Mouse (Mus musculus): ENCODE results near the gene Fsd1l.
"Not testable (repeated sequence)": the region's sequence is repeated elsewhere in the genome, so short reads cannot be mapped to it uniquely, and the experiment has no call there.

Gene Fsd1l

DNA sequence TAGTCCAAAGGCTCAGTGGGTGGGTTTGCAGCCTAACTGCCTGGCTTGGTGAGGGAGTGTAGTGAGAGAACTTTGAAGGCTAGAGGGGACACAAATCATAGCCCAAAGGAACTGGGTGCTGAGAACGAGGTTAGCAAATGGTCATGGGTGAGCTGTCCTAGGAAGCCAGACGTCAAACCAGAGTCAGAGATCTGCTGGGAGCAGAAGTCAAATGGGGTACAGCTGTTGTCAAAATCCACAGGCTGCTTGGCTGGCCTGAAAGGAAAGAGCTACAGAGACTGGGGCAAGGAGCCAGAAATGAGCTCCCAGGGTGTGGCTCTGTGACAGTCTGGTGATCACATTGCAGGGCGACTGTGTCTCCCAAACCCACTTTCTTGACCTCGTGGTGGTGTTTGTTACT, 2.3 kb upstream of the Fsd1l start:
- no peak for DNase-seq (ENCODE audit: low spot score in 2 of 2)

DNA sequence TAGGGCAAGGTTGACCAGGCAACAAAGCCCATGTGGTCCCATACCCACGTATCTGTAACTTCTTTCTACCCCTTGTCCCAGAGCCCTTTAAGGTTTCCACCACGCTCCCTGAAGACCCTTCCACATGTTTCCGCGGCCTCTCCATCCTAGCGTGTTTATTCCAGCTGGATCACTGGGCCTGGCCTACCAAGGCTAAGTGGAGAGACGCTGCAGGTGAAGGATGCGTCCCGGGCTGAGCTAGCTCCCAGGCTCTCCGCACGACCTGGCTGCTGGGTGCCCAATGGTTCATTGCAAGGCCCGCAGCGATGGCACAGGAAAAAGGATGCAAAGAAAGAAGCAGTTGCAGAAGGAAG, 332 bp upstream of the Fsd1l start:
- no peak for DNase-seq (ENCODE audit: low spot score in 2 of 2)

DNA sequence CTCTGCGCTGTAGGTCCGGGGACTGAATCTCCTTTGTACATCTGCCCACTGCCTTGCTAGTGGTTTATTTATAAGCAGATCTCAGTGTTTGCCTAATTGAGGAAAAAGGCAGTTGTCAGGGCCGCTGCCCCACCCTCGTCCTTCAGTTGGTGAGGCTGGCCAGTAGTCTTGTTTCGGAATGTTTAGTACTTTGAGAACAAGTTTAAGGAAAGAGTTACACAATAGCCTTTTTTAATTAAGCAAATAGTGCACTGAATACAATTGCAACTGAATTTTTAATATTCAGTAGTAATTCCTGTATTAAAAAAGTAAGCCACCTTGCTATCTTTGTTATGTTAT, 709 bp downstream of the Fsd1l start:
- DNase-seq (ENCODE audit: low spot score in 2 of 2) = no peak

DNA sequence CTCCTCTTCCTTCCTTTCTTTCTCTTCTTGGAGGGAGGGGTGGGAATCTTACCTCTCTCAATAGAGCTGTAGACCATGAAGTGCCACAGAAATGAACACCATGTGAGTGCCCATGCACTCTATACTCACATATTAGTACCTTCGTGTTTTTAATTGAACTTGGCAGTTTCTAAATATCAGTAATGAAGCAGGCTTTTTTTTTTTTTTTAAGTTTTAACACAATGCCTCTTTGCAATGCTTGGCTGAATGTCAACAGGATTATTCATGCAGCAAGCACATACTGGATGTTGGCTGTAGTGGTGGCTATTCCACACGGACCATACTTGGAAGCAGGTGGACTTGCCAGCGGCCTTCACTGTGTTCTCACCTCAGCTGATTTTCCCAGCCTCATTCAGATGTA, 4.1 kb downstream of the Fsd1l start:
- no peak for DNase-seq (ENCODE audit: low spot score in 2 of 2)

DNA sequence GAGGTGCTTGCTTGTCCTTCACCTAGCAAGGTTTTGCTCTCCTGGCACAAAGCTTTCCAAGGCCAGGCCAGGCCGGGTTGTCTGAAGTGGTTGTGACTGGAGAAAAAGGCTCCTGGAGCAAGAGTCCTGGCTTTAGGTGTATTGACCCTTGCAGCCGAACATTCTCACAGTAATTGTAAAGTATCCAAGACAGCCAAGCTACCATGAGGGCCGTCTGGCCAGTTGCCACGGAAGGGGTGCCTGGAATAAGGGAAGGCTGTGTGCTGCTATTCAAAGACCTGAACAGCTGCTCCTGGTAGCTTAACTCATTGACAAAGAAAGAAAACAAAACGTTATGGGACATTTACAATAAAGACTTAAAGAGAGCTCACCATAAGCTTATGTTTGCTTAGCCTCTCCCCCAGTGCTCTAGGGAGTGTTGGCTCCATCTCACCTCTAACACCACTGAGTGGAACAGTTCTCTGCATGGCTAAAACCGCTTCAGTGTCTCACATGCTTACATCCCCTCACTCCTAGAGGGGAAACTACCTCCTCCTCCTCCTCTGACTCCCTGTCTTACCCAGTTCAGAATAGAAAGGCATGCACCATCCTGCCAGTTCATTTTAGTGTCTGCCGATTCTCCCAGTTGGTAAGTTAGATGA, 6.1 kb downstream of the Fsd1l start:
- DNase-seq (ENCODE audit: low spot score in 2 of 2) = no peak

DNA sequence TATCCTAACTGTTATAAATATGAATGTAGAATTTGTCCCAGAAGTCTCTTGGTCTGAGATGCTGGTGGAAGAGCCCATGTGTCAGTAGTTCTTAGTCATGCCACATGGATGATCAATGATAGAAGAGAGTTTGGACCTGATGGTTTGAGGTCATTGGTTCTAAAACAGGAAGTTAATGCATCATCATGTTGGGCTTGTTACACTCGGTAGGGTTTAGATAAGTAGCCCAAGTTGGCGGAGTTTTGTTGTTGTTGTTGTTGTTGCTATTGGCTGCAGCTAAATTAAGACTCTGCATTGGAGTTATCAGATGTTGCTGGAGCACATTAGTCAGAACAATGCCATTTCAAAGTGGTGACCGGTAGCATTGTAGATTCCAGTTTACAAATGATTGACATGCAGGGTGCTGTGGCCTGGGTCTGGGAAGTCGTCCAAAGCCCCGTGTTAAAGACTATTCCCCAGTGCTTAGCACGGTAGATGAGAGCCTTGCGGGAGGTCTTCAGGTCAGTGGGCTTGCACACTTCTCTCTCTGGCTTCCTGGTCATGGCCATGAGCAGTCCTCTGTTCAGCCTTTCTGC, 7.4 kb downstream of the Fsd1l start:
- DNase-seq (ENCODE audit: low spot score in 2 of 2) = no peak

DNA sequence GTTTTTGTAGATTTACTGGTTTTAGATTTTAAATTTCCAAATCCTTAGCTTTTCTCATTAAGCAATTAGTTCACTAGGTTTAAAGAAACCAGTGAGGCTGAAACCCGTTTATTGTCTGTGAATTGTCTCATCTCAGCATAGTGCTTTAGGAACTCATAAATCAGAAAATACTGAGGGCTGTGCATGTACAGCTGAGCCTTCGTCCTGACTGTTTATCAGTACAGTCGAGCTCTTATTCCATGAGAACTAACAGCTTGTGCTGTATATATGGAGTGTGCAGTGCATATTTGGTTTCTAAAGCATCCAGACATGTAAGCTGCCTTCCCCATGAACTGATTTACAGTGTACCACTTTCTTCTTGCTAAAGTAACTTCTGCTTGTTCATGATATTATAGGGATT, 26.8 kb downstream of the Fsd1l start:
- no peak for DNase-seq (ENCODE audit: low spot score in 2 of 2)

DNA sequence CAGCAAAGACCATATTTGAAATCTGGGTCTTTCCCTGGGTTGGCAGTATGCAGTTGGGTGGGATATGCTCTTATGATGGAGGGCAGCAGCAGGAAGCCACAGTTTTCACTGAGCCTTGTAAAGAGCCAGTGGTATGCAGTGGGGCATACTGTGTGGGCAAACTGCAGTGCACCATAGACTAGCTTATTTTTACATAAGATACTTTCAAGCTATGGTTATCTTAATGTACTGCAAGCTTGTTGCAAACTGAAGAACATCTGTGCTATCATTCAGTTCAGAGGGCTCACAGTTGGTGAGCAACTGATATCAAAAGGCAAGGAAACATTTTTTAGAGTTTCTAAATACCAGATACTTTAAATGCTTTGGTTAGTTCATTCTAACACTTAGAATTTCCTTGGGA, 29.4 kb downstream of the Fsd1l start:
- no peak for DNase-seq (ENCODE audit: low spot score in 2 of 2)

DNA sequence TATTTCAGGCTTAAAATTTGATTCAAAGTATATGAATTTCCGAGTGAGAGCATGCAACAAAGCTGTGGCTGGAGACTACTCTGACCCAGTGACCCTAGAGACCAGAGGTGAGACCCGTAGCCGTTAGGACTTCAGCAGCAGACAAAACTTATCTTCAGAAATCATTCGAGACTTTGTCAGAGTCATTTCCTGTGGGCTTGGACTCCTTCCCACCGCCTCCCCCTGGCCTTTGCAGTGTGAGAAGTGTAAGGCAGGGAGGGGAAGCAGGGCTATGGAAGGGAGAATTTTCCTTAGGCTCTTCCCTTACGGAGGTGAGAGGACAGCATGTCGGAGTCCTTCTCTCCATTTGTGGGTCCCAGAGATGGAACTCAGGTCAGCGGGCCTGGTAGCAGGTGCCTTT, 50.8 kb downstream of the Fsd1l start:
- DNase-seq (ENCODE audit: low spot score in 2 of 2) = no peak

DNA sequence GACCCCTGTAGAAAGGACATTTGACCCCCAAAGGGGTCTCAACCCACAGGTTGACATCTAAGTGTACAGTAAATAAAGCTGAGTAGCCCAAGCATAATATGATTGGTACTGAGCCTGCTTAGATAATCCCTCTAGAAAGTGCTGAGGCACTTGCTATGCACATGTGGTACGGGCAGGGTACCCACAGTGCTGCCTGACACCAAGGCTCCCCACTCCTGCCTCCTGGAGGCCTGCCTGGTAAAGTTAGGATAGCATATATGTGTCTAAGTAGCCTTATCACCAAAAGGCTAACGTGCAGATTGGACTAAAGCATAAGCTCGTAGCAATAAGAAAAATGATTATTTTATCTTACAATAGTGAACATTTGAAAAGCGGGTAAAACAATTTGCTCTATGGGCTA, 57.7 kb downstream of the Fsd1l start:
- DNase-seq (ENCODE audit: low spot score in 2 of 2) = no peak

DNA sequence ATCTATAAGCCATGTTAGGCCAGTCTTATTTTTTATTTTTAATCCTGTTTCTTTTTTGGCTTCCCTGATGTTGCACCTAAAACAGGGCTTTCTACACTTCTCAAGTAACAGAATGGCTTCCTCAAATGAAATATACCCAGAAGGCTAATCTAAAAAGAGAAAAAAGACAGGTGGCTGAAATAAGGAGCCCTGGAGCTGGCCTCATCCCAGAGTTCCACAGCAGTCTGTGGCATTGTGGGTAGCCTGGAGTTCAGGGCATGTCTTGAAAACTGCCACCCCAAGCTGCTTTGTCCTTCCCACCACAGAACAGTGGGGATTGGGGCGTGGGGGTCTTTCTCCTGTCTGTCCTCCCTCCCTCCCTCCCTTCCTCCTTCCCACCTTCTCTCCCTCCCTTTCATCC, 60.1 kb downstream of the Fsd1l start:
- no peak for DNase-seq (ENCODE audit: low spot score in 2 of 2)

DNA sequence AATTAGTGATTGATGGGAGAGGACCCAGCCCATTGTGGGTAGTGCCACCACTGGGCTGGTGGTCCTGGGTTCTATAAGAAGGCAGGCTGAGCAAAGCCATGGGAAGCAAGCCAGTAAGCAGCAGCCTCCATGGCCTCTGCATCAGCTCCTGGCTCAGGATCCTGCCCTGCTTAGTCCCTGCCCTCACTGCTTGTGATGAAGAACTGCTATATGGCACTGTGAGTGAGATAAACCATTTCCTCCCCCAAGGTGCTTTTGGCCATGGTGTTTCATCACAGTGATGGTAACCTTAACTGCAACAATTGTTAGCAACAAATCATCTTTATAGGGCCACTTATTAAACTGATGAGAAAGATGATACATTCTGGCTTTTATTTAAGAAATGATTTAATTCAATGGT, 77.9 kb downstream of the Fsd1l start:
- not testable (repeated sequence) for DNase-seq (ENCODE audit: low spot score in 2 of 2)

DNA sequence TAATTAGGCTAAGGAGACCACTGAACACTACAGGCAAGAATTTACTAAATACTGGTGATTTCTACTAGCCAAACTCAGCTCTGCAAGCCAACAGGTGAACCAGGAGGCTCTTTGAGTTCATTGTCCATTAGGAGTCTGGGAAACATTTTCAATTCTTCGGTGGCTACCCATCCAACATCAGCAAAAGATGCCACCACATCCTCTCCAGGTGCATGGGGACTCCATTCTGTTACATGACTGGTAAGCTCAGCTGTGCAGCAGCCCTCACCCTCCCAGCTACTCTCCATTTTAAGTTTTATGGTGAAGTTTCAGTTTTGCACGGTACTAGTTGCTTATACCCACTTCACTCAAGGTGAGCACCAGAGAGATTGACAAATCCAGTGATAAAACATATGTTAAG, 78.8 kb downstream of the Fsd1l start:
- DNase-seq (ENCODE audit: low spot score in 2 of 2) = no peak

DNA sequence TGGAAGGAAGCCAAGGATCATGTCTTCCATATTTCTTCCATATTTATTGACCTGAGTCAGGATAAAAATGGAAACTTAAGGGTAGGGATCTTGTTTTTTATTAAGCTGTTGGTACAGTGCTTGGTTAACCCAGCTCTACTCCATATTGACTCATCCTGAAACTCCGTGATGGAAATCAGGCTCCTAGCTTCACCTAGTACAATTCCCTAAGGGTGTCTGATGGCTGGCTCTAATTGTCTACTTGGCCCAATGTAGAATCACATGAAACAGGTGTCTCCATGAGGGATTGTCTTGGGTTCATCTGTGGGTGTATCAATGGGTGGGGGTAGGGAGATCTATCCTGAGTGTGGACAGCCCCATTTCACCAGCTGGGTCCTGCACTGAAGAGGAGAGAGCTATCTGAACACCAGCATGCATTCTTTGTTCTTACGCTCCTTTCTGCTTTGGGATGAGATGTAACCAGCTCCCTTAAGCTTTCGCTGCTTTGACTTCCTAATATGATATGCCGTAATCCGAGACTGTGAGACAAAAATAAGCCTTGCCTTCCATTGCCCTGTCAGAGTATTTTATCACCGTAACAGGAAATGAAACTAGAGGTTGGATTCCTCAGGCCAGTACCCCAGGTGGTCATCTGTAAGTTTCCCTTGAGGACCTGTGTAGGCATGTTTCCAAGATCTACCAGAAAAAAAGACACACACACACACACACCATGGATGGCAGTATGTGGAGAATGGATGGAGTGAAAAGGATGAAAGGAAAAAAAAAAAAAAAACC, 79.5 kb downstream of the Fsd1l start:
- no peak for DNase-seq (ENCODE audit: low spot score in 2 of 2)

DNA sequence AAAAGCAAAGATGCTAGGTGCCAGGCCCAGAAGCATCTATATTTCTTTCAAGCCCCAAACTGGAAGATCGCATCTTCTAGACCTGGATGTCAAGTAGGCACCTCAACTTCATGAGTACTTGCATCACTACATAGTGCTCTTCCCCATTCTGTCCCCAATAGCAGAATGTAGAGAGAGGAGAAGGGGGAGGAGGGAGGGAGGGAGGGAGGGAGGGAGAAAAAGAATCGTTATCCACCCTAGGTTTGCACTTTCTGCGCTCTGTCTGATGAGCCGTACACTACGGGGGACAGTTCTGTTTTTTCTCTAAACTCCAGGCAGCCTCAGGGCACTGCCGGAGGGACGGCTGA, 82.4 kb downstream of the Fsd1l start, which contains the start of gene Fktn:
Gene Fktn (plus strand): TSS at position 295 of the 347 bp plus-strand sequence.
- DNase-seq (ENCODE audit: low spot score in 2 of 2) = no peak

DNA sequence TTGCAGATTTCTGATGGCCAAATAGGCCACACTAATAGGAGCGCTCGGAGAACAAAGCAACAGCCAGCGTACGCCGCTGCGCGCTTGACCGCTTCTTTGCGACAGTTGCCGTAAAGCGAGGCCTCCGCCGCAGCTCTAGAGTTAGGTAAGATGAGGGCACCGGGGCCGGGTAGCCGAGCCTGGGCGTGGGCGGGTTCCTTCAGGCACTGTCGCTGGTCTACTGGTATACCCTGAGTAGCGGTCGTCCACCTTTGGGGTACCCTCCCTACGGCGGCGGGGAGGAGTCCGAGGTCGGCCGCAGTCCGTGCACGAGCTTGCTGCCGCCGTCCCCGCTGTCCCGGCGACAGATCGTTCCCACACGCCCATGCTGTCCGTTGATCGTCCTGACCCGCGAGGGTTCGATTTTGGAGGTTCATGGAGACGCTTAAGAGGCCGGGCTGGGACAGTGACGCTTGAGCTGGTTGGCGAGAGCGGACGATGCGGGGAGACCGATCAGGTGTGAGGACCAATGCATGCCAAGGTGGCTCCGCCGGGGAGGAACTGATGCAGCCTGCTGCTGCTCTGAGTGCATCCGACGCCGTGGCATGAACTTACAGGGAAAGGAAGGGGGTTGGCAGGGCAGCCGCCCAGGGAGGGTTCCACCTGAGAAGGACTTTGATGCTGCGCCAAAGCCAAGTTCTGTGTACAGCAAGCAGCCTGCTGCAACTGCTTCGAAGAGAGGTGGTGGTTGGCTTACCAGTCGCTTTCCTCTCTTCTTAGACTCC, 83.0 kb downstream of the Fsd1l start:
- DNase-seq (ENCODE audit: low spot score in 2 of 2) = peak; percentile 69 to 81

DNA sequence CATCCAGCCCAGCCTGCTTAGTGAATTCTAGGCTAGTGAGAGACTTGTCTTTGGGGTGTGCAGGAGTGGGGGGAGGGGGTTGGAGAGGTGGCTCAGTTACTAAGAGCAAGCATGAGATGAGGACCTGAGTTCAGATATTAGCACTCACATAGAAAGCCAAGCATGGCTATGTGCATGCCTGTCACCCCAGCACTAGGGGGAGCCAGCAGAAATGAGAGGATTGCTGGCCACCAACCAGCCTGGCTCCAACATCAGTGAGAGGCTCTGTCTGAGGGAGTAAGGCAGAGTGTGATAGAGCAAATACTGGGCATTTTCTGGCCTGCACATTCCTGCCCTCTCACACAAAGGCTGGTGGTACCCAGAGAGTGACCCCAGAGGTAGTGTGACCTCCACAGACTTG, 84.7 kb downstream of the Fsd1l start:
- no peak for DNase-seq (ENCODE audit: low spot score in 2 of 2)

DNA sequence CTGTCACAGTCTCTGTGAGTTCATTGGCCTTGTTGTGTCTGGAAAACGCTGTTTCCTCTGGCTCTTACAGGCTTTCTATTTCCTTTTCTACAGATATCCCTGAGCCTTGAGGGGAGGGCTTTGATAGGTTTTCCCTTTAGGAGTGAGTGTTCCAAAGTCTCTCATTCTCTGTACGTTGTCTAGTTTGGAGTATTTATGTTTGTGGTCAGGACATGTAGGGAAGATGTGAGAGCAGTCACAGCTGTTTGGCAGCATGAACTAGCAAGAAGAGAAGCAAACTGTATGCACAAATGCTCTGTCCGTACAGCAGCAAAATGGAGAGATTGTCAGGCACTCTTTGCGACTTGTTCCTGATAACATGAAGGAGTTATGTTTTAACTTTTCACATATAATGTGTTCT, 86.3 kb downstream of the Fsd1l start:
- no peak for DNase-seq (ENCODE audit: low spot score in 2 of 2)

DNA sequence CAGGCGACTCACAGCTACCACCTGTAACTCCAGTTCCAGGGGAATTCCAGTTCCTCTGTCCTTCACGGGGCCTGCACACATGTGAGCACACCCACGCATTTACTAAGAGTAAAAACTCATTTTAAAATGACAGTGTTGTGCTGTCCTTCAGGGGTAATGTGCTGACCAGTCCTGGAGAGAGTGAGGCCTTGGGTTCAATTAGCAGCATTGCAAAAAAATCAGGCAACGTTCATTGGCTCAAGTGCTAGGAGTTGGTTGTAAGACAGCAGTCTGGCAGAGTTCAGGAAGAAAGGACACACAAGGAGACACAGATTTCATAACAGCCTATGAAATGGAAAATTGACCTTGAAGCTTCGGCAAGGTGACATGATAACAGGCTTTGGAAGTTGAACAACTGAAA, 87.0 kb downstream of the Fsd1l start:
- no peak for DNase-seq (ENCODE audit: low spot score in 2 of 2)

DNA sequence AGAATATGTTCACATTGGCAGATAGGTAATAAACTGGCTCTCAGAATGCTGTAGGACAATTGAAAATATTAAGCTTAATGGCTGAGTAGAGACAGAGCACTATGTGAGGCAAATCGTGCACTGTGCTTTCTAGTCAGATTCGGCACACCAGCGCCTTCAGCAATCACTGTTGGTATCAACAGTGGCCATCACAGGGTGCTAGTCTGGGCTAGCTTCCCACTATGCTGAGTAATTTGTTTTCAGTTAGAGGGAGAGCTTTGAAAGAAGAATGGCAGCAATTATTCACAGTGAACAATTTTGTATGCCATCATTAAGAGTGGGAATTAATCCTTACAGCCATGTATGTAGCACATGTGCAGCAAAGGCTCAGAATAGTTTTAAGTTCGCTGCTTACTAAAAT, 91.2 kb downstream of the Fsd1l start:
- no peak for DNase-seq (ENCODE audit: low spot score in 2 of 2)

DNA sequence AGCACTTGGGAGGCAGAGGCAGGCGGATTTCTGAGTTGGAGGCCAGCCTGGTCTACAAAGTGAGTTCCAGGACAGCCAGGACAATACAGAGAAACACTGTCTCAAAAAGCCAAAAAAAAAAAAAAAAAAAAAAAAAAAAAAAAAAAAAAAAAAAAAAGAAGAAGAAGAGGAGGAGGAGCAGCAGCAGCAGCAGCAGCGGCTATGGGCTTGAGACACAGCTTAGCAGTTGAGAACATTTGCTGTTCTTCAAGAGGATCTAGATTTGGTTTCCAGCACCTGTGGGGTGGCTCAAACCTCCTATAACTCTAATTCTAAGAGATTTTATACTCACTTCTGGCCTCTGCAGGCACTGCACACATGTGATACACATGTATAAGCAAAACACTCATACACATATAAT, 94.8 kb downstream of the Fsd1l start:
- not testable (repeated sequence) for DNase-seq (ENCODE audit: low spot score in 2 of 2)

DNA sequence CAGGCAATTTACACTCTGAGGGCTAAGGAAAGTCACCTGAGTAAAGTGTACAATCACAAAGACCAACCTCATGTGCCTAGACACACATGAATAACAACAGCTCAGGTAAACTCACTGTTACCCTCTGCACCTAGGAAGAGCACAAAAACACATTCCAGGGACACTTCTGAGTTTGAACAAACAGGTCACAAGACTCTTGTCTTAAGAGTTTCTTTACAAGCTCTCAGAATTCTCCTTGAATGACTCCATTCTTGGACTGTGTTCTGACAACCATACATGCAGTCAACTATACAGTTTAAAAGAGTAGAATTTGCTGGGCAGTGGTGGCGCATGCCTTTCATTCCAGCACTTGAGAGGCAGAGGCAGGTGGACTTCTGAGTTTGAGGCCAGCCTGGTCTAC, 96.8 kb downstream of the Fsd1l start:
- DNase-seq (ENCODE audit: low spot score in 2 of 2) = no peak

Measured in spleen, postnatal 14 days (tissue).